Mouse (Mus musculus): ENCODE results near the gene Hcn1.

The Hcn1 gene

GRCm38 (mm10) chr13:117705573-117705972 lies 103.5 kb downstream of the Hcn1 start:
- in situ Hi-C loops (cut with MboI, MseI): no loop called here

DNA sequence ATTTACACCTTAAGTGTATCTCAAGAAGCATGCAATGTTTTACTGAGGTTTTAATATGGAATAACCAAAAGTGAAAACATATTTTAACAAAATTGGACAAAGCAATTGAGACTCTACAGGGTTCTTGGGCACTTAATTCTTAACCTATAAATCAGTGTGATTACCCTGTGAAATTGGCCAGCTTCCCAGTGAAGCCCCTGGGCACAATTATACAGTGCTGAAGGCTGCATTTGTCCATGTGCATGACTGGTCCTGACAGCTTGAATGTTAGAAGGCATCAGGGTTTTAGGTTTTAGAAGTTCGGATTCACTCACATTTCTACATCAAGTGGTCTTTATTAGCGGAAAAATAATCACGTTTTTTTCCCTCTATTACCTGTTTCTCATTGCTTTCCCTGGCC lies 103.9 kb downstream of the Hcn1 start:
- in situ Hi-C loops (cut with MboI, MseI): no loop called here

GRCm38 (mm10) chr13:117706496-117706895 lies 104.4 kb downstream of the Hcn1 start:
- in situ Hi-C loops (cut with MboI, MseI): no loop called here

DNA sequence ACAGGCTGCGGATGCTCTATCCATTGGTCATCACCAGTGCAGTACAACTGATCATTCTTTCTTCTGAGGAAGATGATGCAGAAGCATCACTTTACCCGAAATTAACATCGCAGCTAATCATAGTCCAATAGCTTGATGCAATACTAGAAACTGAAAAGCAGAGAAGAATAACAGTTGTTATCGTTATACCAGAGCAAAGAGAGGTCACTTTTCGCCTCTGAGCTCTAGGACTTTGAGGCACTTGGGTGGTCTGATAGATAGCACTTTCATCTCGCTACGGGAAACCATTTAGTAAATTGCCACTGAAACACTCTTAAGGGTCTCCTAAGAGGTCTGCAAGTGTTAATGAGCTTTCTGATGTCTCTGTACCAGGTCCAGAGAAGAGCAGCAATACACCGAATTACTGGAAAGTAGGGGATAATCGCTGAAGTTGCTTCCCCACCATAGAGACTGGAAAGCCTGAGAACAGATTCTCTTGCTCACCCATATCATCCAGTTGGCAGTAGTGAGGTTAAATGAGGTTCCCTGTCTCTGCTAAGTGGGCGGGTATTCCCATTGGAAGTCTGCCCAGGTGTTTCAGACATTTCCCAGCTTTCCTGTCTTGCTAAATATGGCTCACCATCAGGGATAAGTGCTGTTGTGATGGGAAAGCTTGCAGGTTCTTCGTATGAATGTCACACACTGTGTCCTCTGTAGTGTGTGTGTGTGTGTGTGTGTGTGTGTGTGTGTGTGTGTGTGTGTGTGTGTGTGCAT lies 105.0 kb downstream of the Hcn1 start:
- in situ Hi-C loops (cut with MboI, MseI): no loop called here

GRCm38 (mm10) chr13:117710811-117711210 lies 108.7 kb downstream of the Hcn1 start:
- in situ Hi-C loops (cut with MboI, MseI): no loop called here

GRCm38 (mm10) chr13:117722090-117722489 lies 120.0 kb downstream of the Hcn1 start:
- in situ Hi-C loops (cut with MboI, MseI): no loop called here

- in situ Hi-C loops (cut with MboI, MseI): no loop called here
These were observed 122.0 kb downstream of the Hcn1 start for GRCm38 (mm10) chr13:117724083-117724482.

- in situ Hi-C loops (cut with MboI, MseI): no loop called here
These were observed 126.3 kb downstream of the Hcn1 start for GRCm38 (mm10) chr13:117728393-117728792.

DNA sequence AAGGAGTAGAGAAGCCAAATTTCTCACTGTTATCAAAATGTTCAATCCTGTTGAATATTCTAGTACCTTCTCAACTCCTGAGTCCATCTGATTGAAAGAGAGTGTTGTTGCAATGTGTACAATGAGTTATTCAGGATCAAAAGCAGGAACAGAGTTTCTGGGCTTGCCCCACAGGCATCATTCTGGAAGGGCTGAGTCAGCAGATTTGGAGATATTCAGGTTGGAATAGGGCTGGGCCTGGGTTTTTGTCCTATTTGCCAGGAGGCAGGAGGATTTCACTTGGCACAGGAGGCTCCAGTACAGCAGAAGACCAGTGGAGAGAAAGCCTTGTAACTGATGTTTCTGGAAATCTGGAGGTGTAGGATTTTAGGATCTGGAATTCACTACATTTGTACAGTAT lies 130.6 kb downstream of the Hcn1 start:
- in situ Hi-C loops (cut with MboI, MseI): no loop called here

GRCm38 (mm10) chr13:117744451-117744850 lies 142.3 kb downstream of the Hcn1 start:
- in situ Hi-C loops (cut with MboI, MseI): no loop called here

GRCm38 (mm10) chr13:117745173-117745572 lies 143.1 kb downstream of the Hcn1 start:
- in situ Hi-C loops (cut with MboI, MseI): no loop called here

DNA sequence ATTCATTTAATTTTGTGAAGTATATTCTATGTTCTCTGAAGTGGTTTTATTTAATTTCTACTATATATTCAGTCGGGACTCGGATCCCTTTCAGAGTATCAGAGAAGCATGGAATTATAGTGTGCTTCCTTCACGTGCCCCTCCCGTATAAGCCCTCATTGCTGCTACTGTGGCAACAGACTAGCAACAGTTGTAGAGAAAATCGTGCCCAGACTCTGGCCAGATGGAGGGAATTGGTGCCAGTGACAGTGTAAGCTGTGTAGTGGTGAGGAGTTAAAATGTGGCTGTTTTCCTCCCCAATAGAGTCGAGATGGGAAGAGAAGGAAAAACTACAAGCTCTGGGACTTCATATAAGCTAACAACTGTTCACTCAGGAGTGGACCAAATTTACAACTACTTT lies 163.4 kb downstream of the Hcn1 start:
- in situ Hi-C loops (cut with MboI, MseI): no loop called here

DNA sequence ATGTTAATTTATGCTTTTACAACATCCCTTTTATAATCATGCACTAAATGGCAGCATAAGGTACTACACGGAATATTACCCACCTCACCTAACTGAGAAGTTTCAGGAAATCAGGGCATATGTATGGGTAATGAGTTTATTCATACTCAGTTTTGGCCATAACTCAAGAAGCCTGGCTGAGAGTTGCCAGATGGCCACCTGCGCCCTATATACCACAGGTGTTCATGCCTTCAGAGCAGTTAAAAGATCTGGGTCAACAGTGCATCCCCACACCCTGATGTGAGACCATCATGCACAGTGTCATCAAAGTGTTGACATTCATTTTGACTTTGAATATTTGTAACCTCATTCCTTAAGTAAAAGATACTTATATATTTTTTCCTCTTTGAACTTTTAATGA lies 183.3 kb downstream of the Hcn1 start:
- in situ Hi-C loops (cut with MboI, MseI): no loop called here

DNA sequence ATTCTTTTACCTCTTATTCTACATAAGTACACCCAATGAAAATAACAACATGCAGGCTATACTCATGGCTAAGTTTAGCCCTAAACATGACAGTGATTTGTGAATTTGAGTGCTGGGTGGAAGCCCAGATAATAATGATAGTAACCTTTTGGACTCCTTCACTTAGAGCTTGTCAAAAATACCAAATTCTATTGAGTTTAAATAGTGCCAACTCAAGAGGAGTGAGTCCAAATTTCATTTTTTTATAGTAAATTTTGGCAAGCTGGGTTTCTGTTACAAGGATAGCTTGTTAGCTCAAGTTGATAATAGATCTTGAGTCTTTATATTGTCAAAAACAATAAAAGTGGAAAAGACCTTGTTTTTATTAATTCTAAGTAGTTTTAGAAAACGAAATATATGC lies 190.7 kb downstream of the Hcn1 start:
- in situ Hi-C loops (cut with MboI, MseI): no loop called here

DNA sequence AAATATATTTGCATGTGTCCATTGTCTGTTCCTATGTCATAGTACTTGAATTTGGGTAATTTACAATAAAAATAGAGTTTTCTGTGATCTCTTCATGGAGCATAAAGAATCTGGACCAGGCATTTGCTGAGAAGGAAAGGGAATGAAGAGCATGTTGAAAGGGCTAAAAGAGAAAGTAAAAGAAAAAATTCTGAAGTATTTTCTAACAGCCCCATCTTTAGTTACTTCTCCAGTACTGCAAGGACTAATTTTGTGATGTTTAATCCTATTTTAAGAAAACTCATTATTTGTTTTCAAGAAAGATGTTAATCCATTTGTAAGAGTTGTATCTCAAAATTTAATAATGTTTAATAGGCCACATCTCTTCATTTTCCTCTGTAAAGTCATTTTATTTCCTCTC lies 198.9 kb downstream of the Hcn1 start:
- in situ Hi-C loops (cut with MboI, MseI): no loop called here

- in situ Hi-C loops (cut with MboI, MseI): no loop called here
These were observed 225.5 kb downstream of the Hcn1 start for GRCm38 (mm10) chr13:117827628-117828027.

- in situ Hi-C loops (cut with MboI, MseI): no loop called here
These were observed 234.5 kb downstream of the Hcn1 start for GRCm38 (mm10) chr13:117836658-117837057.

DNA sequence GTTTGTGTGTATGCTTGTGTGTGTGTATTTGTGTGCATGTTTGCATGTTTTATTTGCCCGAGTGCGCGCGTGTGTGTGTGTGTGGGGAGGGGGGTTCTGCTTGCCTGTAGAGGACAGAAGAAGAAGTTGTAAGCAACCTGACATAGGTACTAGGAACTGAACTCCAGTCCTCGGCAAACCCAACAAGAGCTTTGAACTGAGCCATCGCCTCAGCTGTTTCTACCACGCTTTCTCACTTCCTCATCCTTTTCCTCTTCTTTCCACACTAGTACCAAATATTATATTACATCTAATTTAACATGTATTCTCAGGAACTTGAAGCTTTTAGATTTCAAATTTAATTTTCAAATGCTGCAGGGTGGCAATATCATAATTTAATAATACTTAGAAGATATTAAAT lies 236.1 kb downstream of the Hcn1 start:
- in situ Hi-C loops (cut with MboI, MseI): no loop called here

DNA sequence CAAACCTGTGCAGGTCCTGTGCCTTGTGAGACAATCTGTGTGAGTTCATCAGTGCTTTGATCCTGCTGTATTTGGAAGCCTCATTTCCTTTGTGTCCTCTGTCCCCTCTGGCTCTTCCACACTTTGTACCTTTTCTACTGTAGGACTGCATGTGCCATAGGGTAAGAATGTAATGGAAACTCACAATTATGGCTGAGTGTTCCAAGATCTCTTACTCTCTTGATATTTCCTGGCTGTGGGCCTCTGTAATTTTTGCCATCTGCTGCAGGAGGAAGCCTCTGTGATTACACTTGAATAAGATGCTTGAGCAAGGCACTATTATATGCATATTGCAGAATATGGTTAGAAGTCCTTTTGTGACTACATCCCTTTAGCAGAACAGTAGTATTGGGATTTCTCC lies 240.2 kb downstream of the Hcn1 start:
- in situ Hi-C loops (cut with MboI, MseI): no loop called here

- in situ Hi-C loops (cut with MboI, MseI): no loop called here
These were observed 245.2 kb downstream of the Hcn1 start for GRCm38 (mm10) chr13:117847290-117847689.

DNA sequence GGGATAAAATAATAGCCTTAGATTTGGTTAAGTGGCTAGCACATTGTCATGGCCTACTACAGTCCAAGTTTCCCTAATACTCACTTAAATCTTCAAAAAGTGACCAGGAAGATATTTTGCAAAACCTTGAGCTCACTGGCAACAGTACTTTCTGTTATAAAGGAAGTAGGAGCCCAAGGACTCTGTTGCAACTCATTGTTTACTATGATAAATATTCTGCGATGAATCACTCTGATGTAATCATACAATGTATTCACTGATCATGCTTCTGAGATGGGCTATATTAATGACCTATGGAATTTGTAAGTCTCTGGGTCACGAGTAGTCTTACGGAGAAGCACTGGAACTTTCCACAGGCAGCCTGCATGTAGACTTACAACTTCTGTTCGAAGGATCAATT lies 246.6 kb downstream of the Hcn1 start:
- in situ Hi-C loops (cut with MboI, MseI): no loop called here

- in situ Hi-C loops (cut with MboI, MseI): no loop called here
These were observed 250.0 kb downstream of the Hcn1 start for GRCm38 (mm10) chr13:117851954-117852710.

- in situ Hi-C loops (cut with MboI, MseI): no loop called here
These were observed 250.6 kb downstream of the Hcn1 start for GRCm38 (mm10) chr13:117852711-117853051.

All from T-helper 2 cell (primary cell).